Mouse (Mus musculus): ENCODE measurements around the gene Henmt1. TPM values are rescaled to one million over a fixed set of nuclear protein-coding genes. Genes with fewer than 3 reads are reported as not detected.
A peak's percentile ranks its signal among the peaks of the same experiment; 100 is the strongest.

The Henmt1 gene
- polyA plus RNA-seq, 1 experiment from 2014 or later: 0.70 TPM

DNA sequence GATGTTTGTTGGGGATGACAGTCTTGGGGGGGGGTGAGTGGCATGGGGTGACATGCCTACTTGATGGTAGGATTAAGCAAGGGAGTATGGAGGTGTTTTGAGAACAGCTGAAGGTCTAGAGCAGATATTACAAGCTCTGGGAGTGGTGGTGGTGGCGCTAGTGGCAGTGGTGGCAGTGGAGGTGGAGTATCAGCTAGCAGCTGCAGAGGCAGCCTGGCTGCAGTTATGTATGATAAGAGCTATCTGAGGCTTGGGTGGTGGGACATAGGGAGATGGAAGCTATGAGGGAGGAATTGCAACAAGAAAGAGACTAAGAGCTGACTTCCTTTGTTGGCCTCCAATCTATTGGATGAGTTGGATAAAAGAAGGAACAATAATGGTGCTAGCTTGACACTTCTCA lies 17.9 kb upstream of the Henmt1 start:
- ATAC-seq (replicated peaks; ENCODE audit: low FRiP score, low TSS enrichment, low read depth): no peak
- H3K36me3 ChIP-seq (ENCODE audit: control insufficient read depth, insufficient read depth, low read length): no peaks in the 10 kb centered on the region
- no peaks in the 10 kb centered on the region for H3K27me3 ChIP-seq (replicated peaks; ENCODE audit: control insufficient read depth, insufficient read depth, low read length)
- no peak overlapping the region for H3K27ac ChIP-seq (ENCODE audit: low read depth)
- H3K4me2 ChIP-seq (ENCODE audit: low read length): no peak overlapping the region
- H3K9me3 ChIP-seq (ENCODE audit: control insufficient read depth, low read length): no peaks in the 10 kb centered on the region
- H3K4me3 ChIP-seq (ENCODE audit: low read depth, low read length): no peak overlapping the region
- 72% methylated on average over 1 of the region's 1 CpGs for WGBS
- H3K4me1 ChIP-seq (replicated peaks; ENCODE audit: control insufficient read depth, insufficient read depth, low read length): no peaks in the 10 kb centered on the region
- no peak overlapping the region for H3K9ac ChIP-seq (ENCODE audit: low read length)
- no peak for DNase-seq (ENCODE audit: low spot score)

DNA sequence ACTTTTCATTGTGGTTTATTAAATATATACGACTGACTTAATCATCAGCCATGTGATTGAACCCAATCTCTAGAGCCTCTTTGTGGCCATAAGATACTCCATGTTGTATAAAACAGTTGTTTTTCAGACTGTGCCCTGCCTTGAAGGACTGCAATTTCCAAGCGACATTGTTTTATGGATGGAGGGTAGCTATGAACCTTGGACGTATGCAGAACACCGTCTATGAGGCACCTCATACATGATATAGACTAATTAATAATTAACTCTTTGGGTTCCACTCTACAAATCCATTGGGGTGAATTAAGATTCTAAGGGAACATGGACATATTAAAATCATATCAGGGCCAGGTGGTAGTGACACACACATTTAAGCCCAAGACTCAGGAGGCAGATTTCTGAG lies 14.0 kb upstream of the Henmt1 start:
- no peak overlapping the region for H3K4me2 ChIP-seq (ENCODE audit: low read length)
- ATAC-seq (replicated peaks; ENCODE audit: low FRiP score, low TSS enrichment, low read depth) (no peak), DNase-seq (ENCODE audit: low spot score) (no peak)
- WGBS: 82% methylated on average over 4 of the region's 4 CpGs
- no peaks in the 10 kb centered on the region for H3K4me1 ChIP-seq (replicated peaks; ENCODE audit: control insufficient read depth, insufficient read depth, low read length)
- no peak overlapping the region for H3K4me3 ChIP-seq (ENCODE audit: low read depth, low read length)
- H3K36me3 ChIP-seq (ENCODE audit: control insufficient read depth, insufficient read depth, low read length): no peaks in the 10 kb centered on the region
- H3K9me3 ChIP-seq (ENCODE audit: control insufficient read depth, low read length): no peaks in the 10 kb centered on the region
- H3K9ac ChIP-seq (ENCODE audit: low read length): no peak overlapping the region
- no peaks in the 10 kb centered on the region for H3K27me3 ChIP-seq (replicated peaks; ENCODE audit: control insufficient read depth, insufficient read depth, low read length)
- no peak overlapping the region for H3K27ac ChIP-seq (ENCODE audit: low read depth)

DNA sequence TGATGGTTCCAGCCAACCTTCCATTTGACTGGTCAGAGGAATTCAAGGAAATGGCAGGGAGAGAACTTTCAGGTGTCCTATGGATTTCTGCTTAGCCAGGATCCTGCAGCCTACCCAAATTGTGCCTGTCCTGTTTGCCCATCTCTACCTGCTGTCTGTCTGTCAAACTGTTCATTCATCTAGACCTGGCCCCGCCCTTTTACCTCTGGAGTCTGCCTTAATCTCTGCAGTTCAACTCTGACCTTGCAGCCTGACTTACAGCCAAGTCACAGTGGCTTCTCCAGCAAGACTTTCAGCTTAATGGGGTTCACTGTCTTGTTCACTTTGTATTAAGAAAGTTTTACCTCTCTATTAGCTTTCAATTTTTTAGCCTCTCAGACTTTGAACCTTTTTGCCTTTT lies 13.4 kb upstream of the Henmt1 start:
- no peak overlapping the region for H3K4me3 ChIP-seq (ENCODE audit: low read depth, low read length)
- WGBS: 65% methylated on average over 1 of the region's 1 CpGs
- no peak for ATAC-seq (replicated peaks; ENCODE audit: low FRiP score, low TSS enrichment, low read depth)

DNA sequence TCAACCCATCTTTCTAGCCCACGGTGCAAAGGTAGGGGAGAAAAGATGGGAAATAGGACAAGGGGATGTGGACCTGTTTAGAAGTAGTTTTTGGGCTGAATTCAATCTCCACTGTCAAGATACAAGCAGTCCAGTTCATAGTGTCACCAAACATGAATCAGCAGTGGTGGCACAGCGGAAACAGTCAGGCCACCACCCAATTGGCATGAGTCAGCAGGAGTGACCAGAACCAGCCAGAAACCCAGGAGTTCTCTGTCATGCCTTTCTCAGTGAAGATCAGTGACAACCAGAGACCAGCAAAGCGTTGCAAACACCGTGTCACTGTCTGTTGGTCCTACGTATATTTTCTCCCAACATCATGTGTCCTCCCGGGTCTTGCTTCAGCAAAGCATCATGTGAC lies 6.1 kb upstream of the Henmt1 start:
- ATAC-seq (replicated peaks; ENCODE audit: low FRiP score, low TSS enrichment, low read depth) (no peak), DNase-seq (ENCODE audit: low spot score) (no peak)
- Histone ChIP-seq H3K36me3 (ENCODE audit: control insufficient read depth, insufficient read depth, low read length) (no peaks in the 10 kb centered on the region), H3K4me3 (ENCODE audit: low read depth, low read length) (no peak overlapping the region), H3K9ac (ENCODE audit: low read length) (no peak overlapping the region), H3K27me3 (replicated peaks; ENCODE audit: control insufficient read depth, insufficient read depth, low read length) (no peaks in the 10 kb centered on the region), H3K27ac (ENCODE audit: low read depth) (no peak overlapping the region), H3K4me1 (replicated peaks; ENCODE audit: control insufficient read depth, insufficient read depth, low read length) (no peaks in the 10 kb centered on the region), H3K9me3 (ENCODE audit: control insufficient read depth, low read length) (no peaks in the 10 kb centered on the region), H3K4me2 (ENCODE audit: low read length) (no peak overlapping the region)
- 94% methylated on average over 6 of the region's 6 CpGs for WGBS

More for the DNA sequence above, 13.4 kb upstream of the Henmt1 start:
- Histone ChIP-seq H3K9ac (ENCODE audit: low read length) (no peak overlapping the region), H3K36me3 (ENCODE audit: control insufficient read depth, insufficient read depth, low read length) (no peaks in the 10 kb centered on the region), H3K4me1 (replicated peaks; ENCODE audit: control insufficient read depth, insufficient read depth, low read length) (no peaks in the 10 kb centered on the region), H3K9me3 (ENCODE audit: control insufficient read depth, low read length) (no peaks in the 10 kb centered on the region), H3K27ac (ENCODE audit: low read depth) (no peak overlapping the region), H3K4me2 (ENCODE audit: low read length) (no peak overlapping the region), H3K27me3 (replicated peaks; ENCODE audit: control insufficient read depth, insufficient read depth, low read length) (no peaks in the 10 kb centered on the region)
- DNase-seq (ENCODE audit: low spot score): no peak

DNA sequence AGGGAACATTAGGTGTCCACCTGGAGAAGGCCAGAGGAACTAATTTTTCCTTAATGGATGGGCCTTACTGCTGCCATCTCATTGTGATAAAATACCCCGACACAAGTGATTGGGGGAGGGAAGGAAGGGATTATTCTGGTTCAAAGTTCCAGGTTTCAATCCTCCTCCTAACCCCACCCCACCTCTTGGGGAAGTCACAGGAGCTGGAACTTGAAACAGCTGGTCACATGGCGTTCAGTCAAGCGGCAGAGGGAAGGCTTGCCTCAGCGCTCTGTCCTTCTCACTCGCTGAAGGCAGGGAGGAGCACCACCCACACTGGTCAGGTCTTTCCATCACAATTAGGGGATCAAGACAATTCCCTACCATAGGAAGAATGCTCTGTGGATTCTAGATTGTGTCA lies 982 bp upstream of the Henmt1 start:
- H3K9ac ChIP-seq (ENCODE audit: low read length): no peak overlapping the region
- H3K36me3 ChIP-seq (ENCODE audit: control insufficient read depth, insufficient read depth, low read length): no peaks in the 10 kb centered on the region
- H3K9me3 ChIP-seq (ENCODE audit: control insufficient read depth, low read length): no peaks in the 10 kb centered on the region
- H3K4me3 ChIP-seq (ENCODE audit: low read depth, low read length): no peak overlapping the region
- DNase-seq (ENCODE audit: low spot score) (no peak), ATAC-seq (replicated peaks; ENCODE audit: low FRiP score, low TSS enrichment, low read depth) (no peak)
- H3K4me2 ChIP-seq (ENCODE audit: low read length): no peak overlapping the region
- no peaks in the 10 kb centered on the region for H3K27me3 ChIP-seq (replicated peaks; ENCODE audit: control insufficient read depth, insufficient read depth, low read length)
- H3K4me1 ChIP-seq (replicated peaks; ENCODE audit: control insufficient read depth, insufficient read depth, low read length): no peaks in the 10 kb centered on the region
- no peak overlapping the region for H3K27ac ChIP-seq (ENCODE audit: low read depth)
- 89% methylated on average over 5 of the region's 5 CpGs for WGBS

DNA sequence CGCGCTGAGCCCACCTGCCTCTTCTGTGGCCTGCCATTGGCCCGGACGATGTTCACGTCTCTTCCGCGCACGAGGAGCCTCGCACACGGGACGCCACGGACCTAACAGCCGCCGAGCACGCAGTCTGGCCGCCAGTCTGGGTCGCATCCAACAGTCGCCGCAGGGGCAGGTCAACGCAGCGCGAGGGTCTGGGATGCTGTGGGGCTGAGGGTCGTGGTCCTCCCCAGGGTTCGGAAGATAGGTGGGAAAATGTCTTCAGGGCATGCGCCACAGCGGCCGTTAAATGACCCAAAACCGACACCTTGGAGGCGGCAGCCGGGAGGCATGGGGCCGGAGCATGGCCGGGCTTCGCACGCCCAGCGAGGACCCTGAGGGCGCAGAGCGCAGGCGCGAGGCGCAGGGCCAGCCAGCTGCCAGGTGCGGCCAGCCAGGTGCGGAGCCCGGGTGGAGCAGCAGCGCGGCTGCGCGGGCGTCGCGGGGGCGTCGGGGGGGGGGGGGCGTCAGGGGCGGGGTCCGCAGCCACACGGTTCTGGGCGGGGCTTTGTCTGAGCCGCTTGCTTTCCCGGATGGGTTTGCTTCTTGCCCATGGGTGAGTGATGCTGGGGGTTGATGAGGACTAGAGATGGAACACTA lies 444 bp downstream of the Henmt1 start, which contains the start of gene Gm9857:
TSS of gene Gm9857 (minus strand) at position 445 of the 633 bp plus-strand sequence.
- Histone ChIP-seq H3K4me3 (ENCODE audit: low read depth, low read length) (peak within 1 kb of the TSS; percentile 19), H3K9me3 (ENCODE audit: control insufficient read depth, low read length) (no peaks in the 10 kb centered on the region), H3K4me1 (replicated peaks; ENCODE audit: control insufficient read depth, insufficient read depth, low read length) (no peaks in the 10 kb centered on the region), H3K4me2 (ENCODE audit: low read length) (peak within 1 kb of the TSS; percentile 59), H3K27ac (ENCODE audit: low read depth) (no peak within 1 kb of the TSS), H3K9ac (ENCODE audit: low read length) (no peak within 1 kb of the TSS), H3K36me3 (ENCODE audit: control insufficient read depth, insufficient read depth, low read length) (no peaks in the 10 kb centered on the region), H3K27me3 (replicated peaks; ENCODE audit: control insufficient read depth, insufficient read depth, low read length) (no peaks in the 10 kb centered on the region)
- WGBS: 46% methylated on average over 55 of the region's 59 CpGs
- DNase-seq (ENCODE audit: low spot score) (peak; percentile 62), ATAC-seq (replicated peaks; ENCODE audit: low FRiP score, low TSS enrichment, low read depth) (peak; percentile 74)

DNA sequence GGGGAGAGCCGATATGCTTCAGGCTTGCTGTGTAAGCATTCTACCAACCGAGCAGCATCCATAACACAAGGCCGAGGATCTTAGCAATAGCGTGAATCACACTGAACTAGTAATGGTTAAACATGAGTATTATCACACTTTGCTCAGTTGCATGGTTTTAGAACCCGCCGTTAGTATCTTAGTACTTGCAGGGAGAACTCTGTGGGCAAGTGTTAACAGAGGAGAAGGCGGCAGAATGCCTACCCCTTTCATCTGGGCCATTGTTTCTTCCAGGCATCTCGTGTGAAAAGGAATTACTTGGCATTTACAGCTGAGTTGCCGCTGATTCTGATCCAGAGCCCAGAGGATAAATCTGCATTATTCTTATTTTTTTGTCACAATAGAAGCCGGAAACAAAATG lies 1.3 kb downstream of the Henmt1 start:
- 88% methylated on average over 10 of the region's 10 CpGs for WGBS
- DNase-seq (ENCODE audit: low spot score) (peak; percentile 45), ATAC-seq (replicated peaks; ENCODE audit: low FRiP score, low TSS enrichment, low read depth) (no peak)
- H3K9me3 ChIP-seq (ENCODE audit: control insufficient read depth, low read length): no peaks in the 10 kb centered on the region
- H3K9ac ChIP-seq (ENCODE audit: low read length): no peak overlapping the region
- no peaks in the 10 kb centered on the region for H3K4me1 ChIP-seq (replicated peaks; ENCODE audit: control insufficient read depth, insufficient read depth, low read length)
- H3K27ac ChIP-seq (ENCODE audit: low read depth): no peak overlapping the region
- no peaks in the 10 kb centered on the region for H3K27me3 ChIP-seq (replicated peaks; ENCODE audit: control insufficient read depth, insufficient read depth, low read length)
- H3K4me3 ChIP-seq (ENCODE audit: low read depth, low read length): no peak overlapping the region
- no peaks in the 10 kb centered on the region for H3K36me3 ChIP-seq (ENCODE audit: control insufficient read depth, insufficient read depth, low read length)
- no peak overlapping the region for H3K4me2 ChIP-seq (ENCODE audit: low read length)

DNA sequence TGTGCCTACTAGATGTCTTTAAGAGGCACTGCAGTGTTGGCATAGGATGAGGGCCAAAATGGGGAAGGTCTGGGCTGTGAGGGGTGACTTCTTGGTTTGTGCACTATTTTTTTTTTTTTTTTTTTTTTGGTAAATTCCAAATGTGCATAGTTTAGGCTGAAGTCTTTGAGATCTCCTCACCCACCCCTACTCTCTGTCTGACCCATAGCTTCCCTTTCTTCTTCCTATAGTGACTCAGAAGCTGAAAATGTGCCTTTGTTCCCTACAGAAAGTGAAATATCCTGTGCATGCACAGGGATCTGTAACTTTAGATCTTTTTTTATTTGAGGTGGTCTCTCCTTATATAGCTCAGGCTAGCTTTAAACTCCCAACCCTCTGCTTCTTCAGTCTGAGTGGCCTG lies 18.3 kb downstream of the Henmt1 start:
- Histone ChIP-seq H3K27me3 (replicated peaks; ENCODE audit: control insufficient read depth, insufficient read depth, low read length) (no peaks in the 10 kb centered on the region), H3K27ac (ENCODE audit: low read depth) (no peak overlapping the region), H3K4me3 (ENCODE audit: low read depth, low read length) (no peak overlapping the region), H3K4me1 (replicated peaks; ENCODE audit: control insufficient read depth, insufficient read depth, low read length) (peaks cover 9% of the 10 kb centered on the region; the same call in 1 of the 2 replicates), H3K36me3 (ENCODE audit: control insufficient read depth, insufficient read depth, low read length) (no peaks in the 10 kb centered on the region), H3K9me3 (ENCODE audit: control insufficient read depth, low read length) (no peaks in the 10 kb centered on the region), H3K4me2 (ENCODE audit: low read length) (no peak overlapping the region), H3K9ac (ENCODE audit: low read length) (no peak overlapping the region)
- no peak for DNase-seq (ENCODE audit: low spot score)
- no peak for ATAC-seq (replicated peaks; ENCODE audit: low FRiP score, low TSS enrichment, low read depth)

DNA sequence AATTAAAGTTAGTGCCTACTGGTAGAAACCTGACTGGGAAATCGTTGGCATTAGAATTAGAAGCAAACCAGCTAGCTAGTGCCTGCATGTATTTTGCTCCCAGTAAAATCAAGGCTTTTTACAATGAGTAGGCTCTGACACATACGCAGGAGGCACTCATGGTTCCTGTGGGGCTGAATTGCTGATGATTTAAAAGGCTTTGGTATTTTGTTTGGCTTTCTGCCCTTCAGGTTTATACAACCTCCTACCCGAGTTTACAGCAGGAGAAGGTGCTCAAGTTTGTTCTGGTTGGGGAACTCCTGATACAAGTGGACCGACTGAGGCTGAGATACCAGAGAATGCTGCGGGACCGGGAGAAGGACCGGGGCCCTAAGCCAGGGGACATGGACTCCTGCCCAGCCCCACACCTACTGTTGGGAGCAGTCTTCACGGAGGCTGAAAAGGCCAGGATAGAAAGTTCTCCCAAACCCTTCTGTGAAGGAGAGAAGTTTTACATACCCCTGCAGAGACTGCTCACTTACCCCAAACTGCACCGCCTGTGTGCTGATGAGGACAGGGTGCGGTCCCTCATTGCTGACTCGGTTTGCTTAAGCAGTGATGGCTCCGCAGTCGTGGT lies 20.1 kb downstream of the Henmt1 start:
- Histone ChIP-seq H3K27ac (ENCODE audit: low read depth) (no peak overlapping the region), H3K4me1 (replicated peaks; ENCODE audit: control insufficient read depth, insufficient read depth, low read length) (peaks cover 9% of the 10 kb centered on the region; the same call in 1 of the 2 replicates), H3K4me3 (ENCODE audit: low read depth, low read length) (no peak overlapping the region), H3K36me3 (ENCODE audit: control insufficient read depth, insufficient read depth, low read length) (no peaks in the 10 kb centered on the region), H3K9me3 (ENCODE audit: control insufficient read depth, low read length) (no peaks in the 10 kb centered on the region), H3K4me2 (ENCODE audit: low read length) (no peak overlapping the region), H3K9ac (ENCODE audit: low read length) (no peak overlapping the region), H3K27me3 (replicated peaks; ENCODE audit: control insufficient read depth, insufficient read depth, low read length) (no peaks in the 10 kb centered on the region)
- no peak for ATAC-seq (replicated peaks; ENCODE audit: low FRiP score, low TSS enrichment, low read depth)
- 60% methylated on average over 13 of the region's 13 CpGs for WGBS
- DNase-seq (ENCODE audit: low spot score): no peak

Measured in intestine, embryonic 14.5 days (tissue).